Mouse (Mus musculus): Measurements from ENCODE around the gene Gm20869. TPM values are rescaled to one million over a fixed set of nuclear protein-coding genes. Genes with fewer than 3 reads are reported as not detected.
"Not testable (repeated sequence)": the region's sequence is repeated elsewhere in the genome, so short reads cannot be mapped to it uniquely, and the experiment has no call there.

Gene Gm20869
- not detected in 2 replicates for total RNA-seq (2012; rRNA removed)

GRCm38 (mm10) chrY:71469149-71469548, at the start of gene Gm20869:
Gene Gm20869 (plus strand): TSS chrY:71469449.
- H3K9me3 ChIP-seq (ENCODE audit: control insufficient read depth, insufficient read depth, low read depth, low read length); in situ Hi-C loops (cut with MboI; ENCODE audit: low sequenced_read_pairs in 2 of 2, unreplicated experiment in 2 of 2); DNase-seq (ENCODE audit: low read depth, low spot score); H3K9ac ChIP-seq (ENCODE audit: insufficient read depth, low read depth, low read length, poor library complexity, severe bottlenecking); H3K4me1 ChIP-seq (ENCODE audit: control insufficient read depth in 2 of 2, insufficient read depth in 2 of 2, low read length in 2 of 2, poor library complexity in 1 of 2); H3K4me3 ChIP-seq (ENCODE audit: insufficient read depth in 1 of 2, low read depth in 1 of 2, low read length in 2 of 2, poor library complexity in 1 of 2, severe bottlenecking in 1 of 2); H3K36me3 ChIP-seq (ENCODE audit: control insufficient read depth, insufficient read depth, low read length, poor library complexity, severe bottlenecking); H3K27ac ChIP-seq (ENCODE audit: insufficient read depth, low read depth, low read length, poor library complexity, severe bottlenecking): not testable (repeated sequence)

Other genes starting within 250 kb of the Gm20869 start
- not detected in 2 replicates for gene Gm20870, start 222.6 kb downstream of the Gm20869 start, total RNA-seq (2012; rRNA removed)

Data from ES-E14 (cell line).